Mouse (Mus musculus): ENCODE results near the gene Ffar1. TPM values are rescaled to one million over a fixed set of nuclear protein-coding genes. Genes with fewer than 3 reads are reported as not detected.
"Not testable (repeated sequence)": the region's sequence is repeated elsewhere in the genome, so short reads cannot be mapped to it uniquely, and the experiment has no call there.

The Ffar1 gene
- total RNA-seq, 4 experiments from 2014 or later, result not detected

DNA sequence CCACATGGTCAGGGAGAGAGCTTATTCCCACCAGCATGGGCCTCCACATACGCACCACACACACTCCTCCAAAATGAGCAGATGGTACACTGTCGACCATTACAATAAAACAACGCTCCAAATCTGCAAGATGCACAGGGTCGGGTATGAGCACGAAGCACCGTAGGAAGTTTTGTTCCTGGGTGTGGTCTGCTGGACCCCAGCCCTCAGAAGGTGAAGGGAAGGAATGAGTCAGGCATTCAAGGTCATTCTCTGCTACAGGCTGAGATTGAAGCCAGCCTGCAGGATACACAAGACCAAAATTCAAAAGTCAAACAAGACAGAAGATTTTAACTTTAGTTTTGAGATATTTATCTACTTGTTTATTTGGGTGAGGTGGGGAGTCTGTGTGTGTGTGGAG is 13.4 kb downstream of the Ffar1 start:
- DNase-seq (ENCODE audit: low spot score in 2 of 2), result no peak

DNA sequence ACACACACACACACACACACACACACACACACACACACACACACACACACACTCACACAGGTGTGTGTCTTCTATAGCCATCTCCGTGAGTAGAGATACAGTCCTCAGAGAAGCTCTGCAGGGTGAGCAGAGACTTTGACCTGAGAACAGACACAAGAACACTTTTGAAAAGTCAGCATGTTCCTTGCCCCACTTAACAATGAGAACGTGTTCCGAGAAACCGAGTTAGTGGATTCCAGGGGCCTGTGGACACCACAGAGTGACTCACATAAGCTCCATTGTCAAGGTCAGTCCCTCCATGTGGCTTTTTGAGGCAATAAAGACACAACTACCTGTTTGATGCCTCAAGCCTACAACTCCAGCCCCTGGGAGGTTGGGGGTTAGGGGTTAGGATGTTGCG is 14.0 kb downstream of the Ffar1 start:
- DNase-seq (ENCODE audit: low spot score in 2 of 2), result no peak

- no peak for DNase-seq (ENCODE audit: low spot score in 2 of 2)
These were observed 14.8 kb downstream of the Ffar1 start for GRCm38 (mm10) chr7:30846505-30847053.

DNA sequence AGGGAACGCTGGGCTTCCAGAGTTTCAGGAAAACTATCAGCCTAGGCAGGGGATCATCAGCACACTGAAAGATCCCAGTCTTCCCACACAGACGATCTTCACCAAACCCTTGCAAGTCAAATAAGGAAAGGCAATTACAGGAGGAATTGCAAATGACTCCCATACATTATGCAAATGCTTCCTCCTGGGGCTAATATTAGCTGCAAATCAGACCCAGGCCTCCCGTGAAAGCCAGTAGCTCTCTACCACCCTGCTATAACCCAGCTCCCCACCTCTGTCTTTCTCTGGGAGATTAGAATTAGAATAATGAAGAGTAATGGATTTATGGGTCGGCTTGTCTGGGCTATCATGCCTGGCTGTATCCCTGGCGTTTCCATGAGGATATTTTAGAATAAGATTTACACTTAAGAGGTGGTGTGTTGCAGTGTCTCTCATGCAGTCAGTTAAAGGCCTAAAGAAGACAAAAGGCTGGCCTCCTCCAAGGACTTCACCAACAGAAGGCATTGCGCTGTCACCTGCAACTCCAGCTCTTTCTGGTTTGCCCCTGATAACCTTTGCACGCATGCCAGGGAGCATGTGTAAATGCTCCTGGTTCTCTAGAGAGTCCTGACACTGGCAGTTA is 16.6 kb downstream of the Ffar1 start:
- DNase-seq (ENCODE audit: low spot score in 2 of 2), result no peak

GRCm38 (mm10) chr7:30842092-30842491 is 19.3 kb downstream of the Ffar1 start:
- no peak for DNase-seq (ENCODE audit: low spot score in 2 of 2)

GRCm38 (mm10) chr7:30841379-30841778 is 20.0 kb downstream of the Ffar1 start:
- DNase-seq (ENCODE audit: low spot score in 2 of 2), result no peak

DNA sequence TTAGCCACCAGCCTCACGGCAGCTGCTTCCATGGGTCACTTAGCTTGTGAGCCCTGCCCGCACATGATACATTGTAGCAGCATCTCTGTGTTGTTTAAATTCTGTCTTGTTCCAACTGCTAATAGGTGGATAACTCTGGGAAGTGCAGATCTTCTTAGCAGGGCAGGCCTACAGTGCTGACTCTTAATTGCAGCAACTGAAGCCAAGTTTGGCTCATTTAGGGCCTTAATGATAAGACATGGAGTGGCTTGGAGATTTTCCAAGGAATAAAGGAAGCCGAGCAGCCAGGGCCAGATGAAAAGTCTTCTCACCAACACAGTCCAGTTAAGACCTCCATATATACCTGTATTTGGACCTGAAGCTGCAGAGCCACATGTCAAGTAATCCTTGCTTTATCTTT is 21.1 kb downstream of the Ffar1 start:
- no peak for DNase-seq (ENCODE audit: low spot score in 2 of 2)

- no peak for DNase-seq (ENCODE audit: low spot score in 2 of 2)
These were observed 24.1 kb downstream of the Ffar1 start for GRCm38 (mm10) chr7:30837277-30837676.

GRCm38 (mm10) chr7:30832684-30833083 is 28.7 kb downstream of the Ffar1 start:
- not testable (repeated sequence) for DNase-seq (ENCODE audit: low spot score in 2 of 2)

GRCm38 (mm10) chr7:30832261-30832660 is 29.1 kb downstream of the Ffar1 start:
- DNase-seq (ENCODE audit: low spot score in 2 of 2), result no peak

DNA sequence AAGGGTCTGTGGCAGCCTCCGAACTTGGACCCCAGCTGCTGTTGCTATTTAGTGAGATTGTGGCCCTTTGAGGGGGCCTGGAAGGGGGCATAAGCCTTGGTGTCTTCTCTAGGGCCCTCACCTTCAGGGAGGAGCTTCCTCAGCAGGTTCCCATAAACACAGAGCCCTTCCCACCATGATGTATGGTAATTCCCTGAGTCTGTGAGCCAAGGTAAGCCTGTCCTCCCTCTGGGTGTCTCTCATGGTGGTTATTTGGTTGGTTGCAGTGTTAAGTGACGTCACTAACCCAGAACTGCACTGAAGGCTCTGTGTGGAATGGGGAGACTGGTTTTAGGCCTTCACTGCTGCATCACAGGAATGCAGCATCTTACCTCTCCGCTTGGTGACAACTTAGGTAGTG is 31.9 kb downstream of the Ffar1 start:
- no peak for DNase-seq (ENCODE audit: low spot score in 2 of 2)

DNA sequence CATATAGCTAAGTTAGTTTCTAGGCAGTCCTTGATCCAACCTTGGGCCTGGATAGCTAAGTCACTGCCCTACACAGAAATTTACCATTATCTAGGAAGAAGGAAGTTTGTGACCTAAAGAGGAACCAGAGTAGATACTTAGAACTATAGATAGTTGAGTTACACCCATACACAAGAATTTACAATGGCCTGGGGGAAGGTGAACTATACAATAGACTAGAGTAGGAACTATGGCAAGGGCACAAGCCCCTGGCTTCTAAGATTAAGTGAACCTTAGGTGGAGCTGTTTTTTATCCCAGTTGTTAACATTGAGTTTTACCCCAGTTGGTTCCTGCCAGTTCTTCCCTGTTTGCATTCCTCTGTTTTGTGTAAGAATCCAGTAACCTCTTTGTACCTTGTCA is 32.5 kb downstream of the Ffar1 start:
- DNase-seq (ENCODE audit: low spot score in 2 of 2), result not testable (repeated sequence)

DNA sequence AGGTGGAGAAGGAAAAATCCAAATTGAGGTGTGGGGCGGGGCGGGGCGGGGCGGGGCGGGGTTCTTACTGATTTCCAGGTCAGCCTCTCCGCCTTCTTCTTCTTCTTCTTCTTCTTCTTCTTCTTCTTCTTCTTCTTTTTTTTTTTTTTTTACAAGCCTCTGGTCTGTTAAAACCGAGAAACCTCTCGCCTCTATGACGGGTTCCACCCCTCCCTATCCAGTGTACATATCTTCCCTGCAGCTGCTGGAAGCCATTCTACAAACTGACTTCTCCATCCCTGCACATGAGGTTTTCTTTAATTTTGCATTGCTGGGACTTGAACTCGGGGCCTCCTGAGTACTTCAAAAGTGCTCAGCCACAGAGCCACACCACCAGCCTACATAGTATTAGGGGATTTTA is 34.7 kb downstream of the Ffar1 start:
- no peak for DNase-seq (ENCODE audit: low spot score in 2 of 2)

DNA sequence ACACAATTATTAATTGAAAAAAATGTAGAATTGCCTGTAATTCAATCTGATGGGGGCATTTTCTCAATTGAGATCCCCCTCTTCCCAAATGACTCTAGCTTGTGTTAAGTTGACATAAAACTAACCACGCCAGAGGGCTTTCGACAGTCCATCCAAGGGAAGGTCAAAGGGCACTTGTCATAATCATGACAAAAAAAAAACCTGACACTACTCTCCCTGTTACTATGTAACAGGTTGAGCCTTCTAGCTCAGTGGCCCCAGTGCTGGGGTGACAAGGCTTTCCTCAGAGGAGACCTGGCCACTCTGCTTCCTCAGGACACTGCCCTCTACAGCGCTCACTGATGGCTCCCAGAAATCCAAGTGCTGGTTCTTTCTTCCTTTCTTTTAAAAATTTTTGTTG is 37.1 kb downstream of the Ffar1 start:
- no peak for DNase-seq (ENCODE audit: low spot score in 2 of 2)

DNA sequence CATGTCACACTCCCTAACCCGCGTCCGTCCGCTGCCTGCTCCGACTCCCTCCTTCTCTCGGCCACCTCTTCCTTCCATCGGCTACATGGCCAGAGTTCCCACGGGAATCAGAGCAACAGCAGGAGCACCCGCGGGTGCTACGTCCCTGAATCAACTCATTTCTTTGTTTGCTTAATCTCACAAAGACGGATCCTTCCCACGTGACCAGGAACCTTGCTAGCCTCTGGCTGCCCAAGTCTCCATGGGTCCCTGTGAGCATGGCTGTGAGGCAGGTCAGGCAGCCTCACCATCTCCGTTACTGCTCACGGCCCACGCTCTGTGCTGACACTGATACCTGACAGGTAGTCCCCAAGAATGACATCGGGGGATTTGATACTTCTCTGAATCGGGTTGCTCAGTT is 37.7 kb downstream of the Ffar1 start, which contains the start of gene Ffar2:
TSS of gene Ffar2 (minus strand) at position 101 of the 400 bp plus-strand sequence.
- no peak for DNase-seq (ENCODE audit: low spot score in 2 of 2)

DNA sequence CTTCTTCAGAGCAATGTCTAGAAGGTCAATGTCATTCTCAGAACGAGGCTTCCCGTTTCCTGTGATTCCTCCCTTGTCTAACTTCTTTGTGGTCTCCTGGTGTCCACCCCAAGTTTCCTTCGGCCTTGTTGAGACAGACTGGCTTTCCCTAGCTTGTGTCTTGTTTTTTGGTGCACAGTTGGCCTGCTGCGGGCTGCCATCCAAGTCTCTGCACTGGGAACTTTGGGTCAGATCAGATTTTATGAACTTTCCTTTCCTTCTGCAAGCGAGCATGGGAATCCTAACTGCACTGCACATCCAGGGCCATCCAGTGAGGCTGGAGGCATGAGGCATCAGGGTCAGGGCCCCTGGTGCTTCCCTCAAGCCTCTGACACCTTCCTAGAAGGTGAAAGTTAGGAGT is 39.8 kb downstream of the Ffar1 start:
- no peak for DNase-seq (ENCODE audit: low spot score in 2 of 2)

DNA sequence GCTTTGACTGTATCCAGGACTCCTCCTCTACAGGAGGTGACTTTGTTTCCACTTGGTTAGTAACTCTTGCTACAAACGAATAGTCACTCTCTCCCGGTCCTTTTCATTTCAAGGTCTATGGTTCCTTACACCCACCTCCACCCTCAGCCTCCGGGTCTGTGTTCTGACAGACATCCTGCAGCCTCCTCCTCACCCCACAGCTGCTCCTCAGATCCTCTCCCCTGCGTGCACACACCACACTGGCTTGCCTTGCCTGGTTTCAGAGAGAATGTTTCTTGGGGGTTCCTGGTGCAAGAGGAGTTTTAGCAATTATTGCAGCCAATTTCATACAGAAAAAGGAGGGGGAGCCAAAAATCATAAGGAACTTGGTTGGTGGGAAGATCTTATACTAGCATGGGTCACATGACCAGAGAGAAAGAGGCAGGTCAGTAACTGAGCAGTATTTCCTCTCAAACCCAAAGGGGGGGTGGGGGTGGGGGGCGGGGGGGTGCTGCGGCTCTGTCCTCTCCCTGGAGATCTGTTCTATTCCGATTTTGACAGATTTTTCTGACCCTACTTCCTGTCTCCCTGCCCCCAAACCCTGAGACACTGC is 40.4 kb downstream of the Ffar1 start:
- DNase-seq (ENCODE audit: low spot score in 2 of 2), result no peak

- DNase-seq (ENCODE audit: low spot score in 2 of 2), result no peak
These were observed 41.2 kb downstream of the Ffar1 start for GRCm38 (mm10) chr7:30820131-30820530.

DNA sequence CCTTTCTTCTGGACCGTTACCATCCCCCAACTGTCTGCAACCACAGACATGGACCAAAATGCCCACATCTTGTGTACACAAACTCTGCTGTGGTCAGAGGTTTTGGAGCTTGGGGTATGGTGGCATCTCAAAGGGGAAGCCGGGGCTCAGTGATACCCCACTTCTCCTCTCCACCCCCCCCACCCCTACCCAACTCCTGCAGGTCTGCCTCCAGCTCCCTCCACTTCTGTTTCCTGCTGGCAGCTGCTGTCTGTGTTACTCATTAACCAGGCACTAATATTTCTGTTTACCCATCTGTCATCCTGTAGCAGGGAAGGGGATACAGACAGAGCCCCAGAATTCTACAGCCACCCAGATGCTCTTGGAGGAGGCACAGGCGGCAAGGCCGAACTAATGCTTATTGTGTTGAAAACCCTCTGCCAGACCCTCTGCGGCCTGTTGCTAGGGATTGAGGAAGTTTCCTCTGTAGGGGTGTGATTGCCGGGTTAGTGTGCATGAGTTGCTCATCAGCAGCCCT is 49.0 kb downstream of the Ffar1 start:
- DNase-seq (ENCODE audit: low spot score in 2 of 2), result no peak

DNA sequence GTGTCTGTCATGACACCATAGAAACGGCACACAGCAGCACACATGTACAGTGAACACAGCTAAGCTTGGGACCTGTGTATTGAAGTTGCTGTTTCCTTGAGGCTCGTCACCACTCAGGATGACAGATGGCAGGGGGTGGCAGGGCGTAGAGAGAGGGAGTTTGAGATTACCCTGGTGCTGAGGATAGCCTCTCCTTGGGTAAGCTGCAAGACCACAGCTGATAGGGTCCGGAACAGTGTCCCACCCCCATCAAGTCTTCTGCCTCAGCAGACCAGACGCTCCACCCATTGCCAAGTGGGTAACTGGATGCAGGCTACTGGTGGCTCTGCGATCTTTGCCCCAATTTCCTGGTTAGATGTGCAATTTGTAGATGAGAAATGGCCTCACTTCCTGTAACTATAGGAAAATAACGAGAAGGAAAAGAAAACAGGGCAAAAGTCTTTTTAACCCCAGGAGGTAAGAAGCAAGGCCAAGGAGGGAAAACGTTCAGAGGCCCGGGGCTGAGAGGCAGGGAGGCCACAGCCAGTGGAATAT is 49.5 kb downstream of the Ffar1 start:
- no peak for DNase-seq (ENCODE audit: low spot score in 2 of 2)

- DNase-seq (ENCODE audit: low spot score in 2 of 2), result no peak
These were observed 51.0 kb downstream of the Ffar1 start for GRCm38 (mm10) chr7:30810319-30810718.

Data from left cerebral cortex, adult 8-10 months (tissue).